Mouse (Mus musculus) lung, embryonic 16.5 days (tissue): Measurements from ENCODE around the gene Sars2. TPM values are rescaled to one million over a fixed set of nuclear protein-coding genes. Genes with fewer than 3 reads are reported as not detected.
"Not testable (repeated sequence)": the region's sequence is repeated elsewhere in the genome, so short reads cannot be mapped to it uniquely, and the experiment has no call there.

ENCODE experiments used
- ATAC-seq: fragments of 200-750 bp; cut with Nextera tagmentation; 2 replicates; pipeline ENCODE4 v1.8.0; 2017; ENCODE audit warnings: low read depth, mild to moderate bottlenecking, moderate library complexity
- H3K27ac ChIP-seq: fragments of 300-500 bp; sonication (generic); 2 replicates; pipeline ENCODE4 v1.5.1; 2014; ENCODE audit warnings: mild to moderate bottlenecking, control low read depth, low read length
- H3K27me3 ChIP-seq: fragments of 300-500 bp; sonication (generic); 2 replicates; pipeline ENCODE4 v1.6.1; 2014; ENCODE audit warnings: low read depth, low read length, mixed read lengths; ENCODE audit not compliant: control insufficient read depth, insufficient read depth
- H3K36me3 ChIP-seq: fragments of 300-500 bp; sonication (generic); 2 replicates; pipeline ENCODE4 v1.6.1; 2014; ENCODE audit warnings: low read length; ENCODE audit not compliant: control insufficient read depth, insufficient read depth
- H3K4me1 ChIP-seq: fragments of 300-500 bp; sonication (generic); replicated peaks from 2 replicates; pipeline ENCODE4 v1.6.1; 2014; ENCODE audit warnings: low read length, mixed read lengths; ENCODE audit not compliant: control insufficient read depth, insufficient read depth
- H3K4me2 ChIP-seq: fragments of 300-500 bp; sonication (generic); 2 replicates; pipeline ENCODE4 v1.6.1; 2014; ENCODE audit warnings: low read depth, low read length, control low read depth
- H3K4me3 ChIP-seq: fragments of 300-500 bp; sonication (generic); 2 replicates; pipeline ENCODE4 v1.5.1; 2014; ENCODE audit warnings: mild to moderate bottlenecking, low read length, control low read depth
- H3K9ac ChIP-seq: fragments of 300-500 bp; sonication (generic); 2 replicates; pipeline ENCODE4 v1.6.1; 2014; ENCODE audit warnings: low read length, control low read depth
- H3K9me3 ChIP-seq: fragments of 300-500 bp; sonication (generic); 2 replicates; pipeline ENCODE4 v1.6.1; 2016; ENCODE audit warnings: low read length; ENCODE audit not compliant: control insufficient read depth
- WGBS: fragments of 180-500 bp; shearing (Covaris S2); extraction: QIAGEN DNeasy Blood & Tissue Kit; methylation state at CpG from one replicate; pipeline ENCODE4 v1.1.7; 2014; 5-methylcytosine and 5-hydroxymethylcytosine counted together
- polyA plus RNA-seq: library from polyadenylated mRNA; unstranded; fragments of >200 nt; fragmentation: Nextera tagmentation; extraction: Ambion mirVana; gene quantifications from 2 replicates; pipeline ENCODE4 v1.2.1, GENCODE M21; 2015

The Sars2 gene
- polyA plus RNA-seq: 24.1 and 25.8 TPM in 2 replicates

- H3K9me3 ChIP-seq: no peaks in the 10 kb centered on the region
- H3K4me3 ChIP-seq: peak within 1 kb of the TSS; percentile 74
- H3K4me2 ChIP-seq: peak within 1 kb of the TSS; percentile 91
- ATAC-seq: peak; percentile 99
- H3K36me3 ChIP-seq: peaks cover 16% of the 10 kb centered on the region
- under 1% methylated on average over 39 of the region's 39 CpGs for WGBS
- peak within 1 kb of the TSS; percentile 82 for H3K9ac ChIP-seq
- no peaks in the 10 kb centered on the region for H3K27me3 ChIP-seq
- peaks cover 12% of the 10 kb centered on the region for H3K4me1 ChIP-seq
- H3K27ac ChIP-seq: peak within 1 kb of the TSS; percentile 77
Observed at GRCm38 (mm10) chr7:28741709-28742438, at the start of gene Sars2, which contains the start of gene Mrps12. TSS of gene Sars2 (plus strand) at chr7:28741992. TSS of gene Mrps12 (minus strand) at chr7:28741820.

GRCm38 (mm10) chr7:28692545-28693320, 49.1 kb upstream of the Sars2 start, which contains the start of gene Fbxo27:
TSS of gene Fbxo27 (plus strand) at chr7:28692849.
- H3K4me1 ChIP-seq: 0 out of 2 replicates have a peak, but pooled peaks cover 7% of the 10 kb centered on the region
- peak within 1 kb of the TSS; percentile 64 for H3K4me3 ChIP-seq
- H3K27ac ChIP-seq: no peak within 1 kb of the TSS
- peak within 1 kb of the TSS; percentile 86 for H3K4me2 ChIP-seq
- H3K9me3 ChIP-seq: no peaks in the 10 kb centered on the region
- no peaks in the 10 kb centered on the region for H3K36me3 ChIP-seq
- peak; percentile 56 for ATAC-seq
- H3K27me3 ChIP-seq: no peaks in the 10 kb centered on the region; the same call in 1 of the 2 replicates
- H3K9ac ChIP-seq: peak within 1 kb of the TSS; percentile 63
- WGBS: 38% methylated on average over 30 of the region's 30 CpGs

- peak overlapping the region; percentile 63 for H3K9ac ChIP-seq
- WGBS: under 1% methylated on average over 36 of the region's 38 CpGs
- H3K4me3 ChIP-seq: peak overlapping the region; percentile 64
- ATAC-seq: peak; percentile 91
- H3K4me1 ChIP-seq: 0 out of 2 replicates have a peak, but pooled peaks cover 7% of the 10 kb centered on the region
- H3K4me2 ChIP-seq: peak overlapping the region; percentile 86
- no peaks in the 10 kb centered on the region for H3K9me3 ChIP-seq
- no peaks in the 10 kb centered on the region for H3K36me3 ChIP-seq
- H3K27ac ChIP-seq: no peak overlapping the region
- H3K27me3 ChIP-seq: no peaks in the 10 kb centered on the region; the same call in 1 of the 2 replicates
Observed at GRCm38 (mm10) chr7:28693321-28693966, 48.3 kb upstream of the Sars2 start.

- H3K4me3 ChIP-seq: peak overlapping the region; percentile 64
Observed at GRCm38 (mm10) chr7:28694423-28694822, 47.4 kb upstream of the Sars2 start.

GRCm38 (mm10) chr7:28694966-28695511, 46.8 kb upstream of the Sars2 start:
- Histone ChIP-seq H3K36me3 (no peaks in the 10 kb centered on the region), H3K9me3 (no peaks in the 10 kb centered on the region), H3K27me3 (no peaks in the 10 kb centered on the region; the same call in 1 of the 2 replicates), H3K4me2 (peak overlapping the region; percentile 86; the same call in 1 of the 2 replicates), H3K9ac (no peak overlapping the region), H3K27ac (no peak overlapping the region), H3K4me3 (no peak overlapping the region), H3K4me1 (0 out of 2 replicates have a peak, but pooled peaks cover 7% of the 10 kb centered on the region)
- no peak for ATAC-seq
- WGBS: 44% methylated on average over 8 of the region's 8 CpGs

More at GRCm38 (mm10) chr7:28694423-28694822, 47.4 kb upstream of the Sars2 start:
- Histone ChIP-seq H3K4me2 (peak overlapping the region; percentile 86), H3K9me3 (no peaks in the 10 kb centered on the region), H3K27ac (peak overlapping the region; percentile 17; the same call in 1 of the 2 replicates), H3K4me1 (0 out of 2 replicates have a peak, but pooled peaks cover 7% of the 10 kb centered on the region), H3K27me3 (no peaks in the 10 kb centered on the region; the same call in 1 of the 2 replicates), H3K9ac (0 out of 2 replicates have a peak overlapping the region, but pooled peaks have one; percentile 24), H3K36me3 (no peaks in the 10 kb centered on the region)
- 7% methylated on average over 14 of the region's 14 CpGs for WGBS
- ATAC-seq: no peak

GRCm38 (mm10) chr7:28697277-28697676, 44.5 kb upstream of the Sars2 start:
- Histone ChIP-seq H3K4me3 (no peak overlapping the region), H3K4me2 (no peak overlapping the region), H3K27me3 (no peaks in the 10 kb centered on the region; the same call in 1 of the 2 replicates), H3K4me1 (0 out of 2 replicates have a peak, but pooled peaks cover 7% of the 10 kb centered on the region), H3K27ac (no peak overlapping the region), H3K36me3 (no peaks in the 10 kb centered on the region), H3K9me3 (peaks cover 3% of the 10 kb centered on the region; the same call in 1 of the 2 replicates), H3K9ac (no peak overlapping the region)
- ATAC-seq: no peak
- WGBS: 81% methylated on average over 11 of the region's 11 CpGs

GRCm38 (mm10) chr7:28700269-28700668, 41.5 kb upstream of the Sars2 start:
- Histone ChIP-seq H3K4me3 (no peak overlapping the region), H3K27me3 (no peaks in the 10 kb centered on the region), H3K9ac (no peak overlapping the region), H3K36me3 (no peaks in the 10 kb centered on the region), H3K4me2 (no peak overlapping the region), H3K27ac (no peak overlapping the region), H3K4me1 (no peaks in the 10 kb centered on the region), H3K9me3 (peaks cover 3% of the 10 kb centered on the region; the same call in 1 of the 2 replicates)
- no peak for ATAC-seq
- 95% methylated on average over 4 of the region's 4 CpGs for WGBS

- 92% methylated on average over 12 of the region's 12 CpGs for WGBS
- H3K4me2 ChIP-seq, H3K4me1 ChIP-seq, H3K27ac ChIP-seq, H3K9me3 ChIP-seq, H3K9ac ChIP-seq, H3K4me3 ChIP-seq, ATAC-seq, H3K27me3 ChIP-seq, H3K36me3 ChIP-seq: not testable (repeated sequence)
Observed at GRCm38 (mm10) chr7:28701306-28701705, 40.5 kb upstream of the Sars2 start.
